Mouse (Mus musculus): ENCODE measurements around the gene Slco2a1. TPM values are rescaled to one million over a fixed set of nuclear protein-coding genes. Genes with fewer than 3 reads are reported as not detected.

Slco2a1 gene
- polyA plus RNA-seq, 1 experiment from 2014 or later = 11.3 TPM

GRCm38 (mm10) chr9:102990306-102991133, 2.0 kb downstream of the Slco2a1 start:
- no peaks in the 10 kb centered on the region for H3K9me3 ChIP-seq
- 48% methylated on average over 6 of the region's 6 CpGs for WGBS
- no peaks in the 10 kb centered on the region for H3K27me3 ChIP-seq (replicated peaks)
- H3K4me1 ChIP-seq (replicated peaks) = no peaks in the 10 kb centered on the region
- H3K36me3 ChIP-seq = no peaks in the 10 kb centered on the region
- no peak overlapping the region for H3K4me3 ChIP-seq (replicated peaks)
- no peak overlapping the region for H3K4me2 ChIP-seq (replicated peaks)
- ATAC-seq = no peak
- no peak overlapping the region for H3K27ac ChIP-seq
- H3K9ac ChIP-seq = no peak overlapping the region

- 83% methylated on average over 4 of the region's 4 CpGs for WGBS
- H3K27me3 ChIP-seq (replicated peaks) = no peaks in the 10 kb centered on the region
- no peak overlapping the region for H3K4me3 ChIP-seq (replicated peaks)
- no peak for ATAC-seq
- no peak overlapping the region for H3K27ac ChIP-seq
- no peak overlapping the region for H3K4me2 ChIP-seq (replicated peaks)
- no peaks in the 10 kb centered on the region for H3K4me1 ChIP-seq (replicated peaks)
- H3K9me3 ChIP-seq = no peaks in the 10 kb centered on the region
- no peaks in the 10 kb centered on the region for H3K36me3 ChIP-seq
- no peak overlapping the region for H3K9ac ChIP-seq
Measured at GRCm38 (mm10) chr9:102991134-102991406, 2.6 kb downstream of the Slco2a1 start.

- Histone ChIP-seq H3K4me2 (replicated peaks) (no peak overlapping the region), H3K4me3 (replicated peaks) (no peak overlapping the region), H3K27me3 (replicated peaks) (no peaks in the 10 kb centered on the region), H3K27ac (no peak overlapping the region), H3K4me1 (replicated peaks) (no peaks in the 10 kb centered on the region), H3K9me3 (no peaks in the 10 kb centered on the region), H3K9ac (no peak overlapping the region), H3K36me3 (no peaks in the 10 kb centered on the region)
- WGBS = 53% methylated on average over 6 of the region's 6 CpGs
- no peak for ATAC-seq
Measured at GRCm38 (mm10) chr9:102992877-102993276, 4.4 kb downstream of the Slco2a1 start.

GRCm38 (mm10) chr9:102993764-102994163, 5.3 kb downstream of the Slco2a1 start:
- 68% methylated on average over 5 of the region's 5 CpGs for WGBS
- no peak overlapping the region for H3K4me2 ChIP-seq (replicated peaks)
- ATAC-seq = no peak
- no peak overlapping the region for H3K9ac ChIP-seq
- no peak overlapping the region for H3K4me3 ChIP-seq (replicated peaks)
- no peaks in the 10 kb centered on the region for H3K9me3 ChIP-seq
- H3K4me1 ChIP-seq (replicated peaks) = no peaks in the 10 kb centered on the region
- no peaks in the 10 kb centered on the region for H3K27me3 ChIP-seq (replicated peaks)
- H3K36me3 ChIP-seq = no peaks in the 10 kb centered on the region
- H3K27ac ChIP-seq = no peak overlapping the region

GRCm38 (mm10) chr9:102995800-102996635, 7.5 kb downstream of the Slco2a1 start:
- no peak overlapping the region for H3K27ac ChIP-seq
- H3K4me3 ChIP-seq (replicated peaks) = no peak overlapping the region
- peaks cover 4% of the 10 kb centered on the region; the same call in 1 of the 2 replicates for H3K4me1 ChIP-seq (replicated peaks)
- no peaks in the 10 kb centered on the region for H3K27me3 ChIP-seq (replicated peaks)
- WGBS = 59% methylated on average over 12 of the region's 12 CpGs
- ATAC-seq = peak; percentile 64
- no peak overlapping the region for H3K9ac ChIP-seq
- H3K36me3 ChIP-seq = no peaks in the 10 kb centered on the region
- no peak overlapping the region for H3K4me2 ChIP-seq (replicated peaks)
- H3K9me3 ChIP-seq = no peaks in the 10 kb centered on the region

GRCm38 (mm10) chr9:103000384-103000783, 11.9 kb downstream of the Slco2a1 start:
- no peak for ATAC-seq
- H3K4me2 ChIP-seq (replicated peaks) = no peak overlapping the region
- 85% methylated on average over 7 of the region's 7 CpGs for WGBS

GRCm38 (mm10) chr9:103004343-103004742, 15.8 kb downstream of the Slco2a1 start:
- no peak overlapping the region for H3K4me2 ChIP-seq (replicated peaks)
- no peaks in the 10 kb centered on the region for H3K9me3 ChIP-seq
- 65% methylated on average over 6 of the region's 6 CpGs for WGBS
- H3K9ac ChIP-seq = no peak overlapping the region
- H3K27ac ChIP-seq = 0 out of 2 replicates have a peak overlapping the region, but pooled peaks have one; percentile 9
- H3K4me3 ChIP-seq (replicated peaks) = no peak overlapping the region
- peaks cover 15% of the 10 kb centered on the region; the same call in 1 of the 2 replicates for H3K4me1 ChIP-seq (replicated peaks)
- ATAC-seq = no peak
- H3K27me3 ChIP-seq (replicated peaks) = no peaks in the 10 kb centered on the region
- no peaks in the 10 kb centered on the region for H3K36me3 ChIP-seq

More at GRCm38 (mm10) chr9:103000384-103000783, 11.9 kb downstream of the Slco2a1 start:
- H3K27ac ChIP-seq = no peak overlapping the region
- peaks cover 6% of the 10 kb centered on the region; the same call in 1 of the 2 replicates for H3K4me1 ChIP-seq (replicated peaks)
- H3K9me3 ChIP-seq = no peaks in the 10 kb centered on the region
- no peak overlapping the region for H3K9ac ChIP-seq
- H3K36me3 ChIP-seq = no peaks in the 10 kb centered on the region
- no peaks in the 10 kb centered on the region for H3K27me3 ChIP-seq (replicated peaks)
- no peak overlapping the region for H3K4me3 ChIP-seq (replicated peaks)

GRCm38 (mm10) chr9:103007699-103008078, 19.2 kb downstream of the Slco2a1 start:
- H3K9ac ChIP-seq = peak overlapping the region; percentile 69
- H3K4me3 ChIP-seq (replicated peaks) = peak overlapping the region; percentile 49
- no peaks in the 10 kb centered on the region for H3K36me3 ChIP-seq
- peak overlapping the region; percentile 81 for H3K27ac ChIP-seq
- H3K4me1 ChIP-seq (replicated peaks) = 0 out of 2 replicates have a peak, but pooled peaks cover 12% of the 10 kb centered on the region
- no peaks in the 10 kb centered on the region for H3K9me3 ChIP-seq
- peak overlapping the region; percentile 92 for H3K4me2 ChIP-seq (replicated peaks)
- WGBS = 1% methylated on average over 15 of the region's 15 CpGs
- ATAC-seq = peak; percentile 92
- no peaks in the 10 kb centered on the region for H3K27me3 ChIP-seq (replicated peaks)

GRCm38 (mm10) chr9:103008079-103008855, 19.8 kb downstream of the Slco2a1 start:
- peak overlapping the region; percentile 81 for H3K27ac ChIP-seq
- peak overlapping the region; percentile 92 for H3K4me2 ChIP-seq (replicated peaks)
- H3K4me3 ChIP-seq (replicated peaks) = peak overlapping the region; percentile 49
- no peaks in the 10 kb centered on the region for H3K27me3 ChIP-seq (replicated peaks)
- peak; percentile 76 for ATAC-seq
- peak overlapping the region; percentile 69 for H3K9ac ChIP-seq
- under 1% methylated on average over 48 of the region's 50 CpGs for WGBS
- H3K36me3 ChIP-seq = no peaks in the 10 kb centered on the region
- H3K4me1 ChIP-seq (replicated peaks) = 0 out of 2 replicates have a peak, but pooled peaks cover 12% of the 10 kb centered on the region
- H3K9me3 ChIP-seq = no peaks in the 10 kb centered on the region

- WGBS = 72% methylated on average over 3 of the region's 3 CpGs
Measured at GRCm38 (mm10) chr9:103010161-103010560, 21.6 kb downstream of the Slco2a1 start.

GRCm38 (mm10) chr9:103013366-103013765, 24.9 kb downstream of the Slco2a1 start:
- Histone ChIP-seq H3K4me3 (replicated peaks) (no peak overlapping the region), H3K36me3 (no peaks in the 10 kb centered on the region), H3K27ac (no peak overlapping the region), H3K9me3 (no peaks in the 10 kb centered on the region), H3K27me3 (replicated peaks) (no peaks in the 10 kb centered on the region), H3K4me2 (replicated peaks) (no peak overlapping the region), H3K9ac (no peak overlapping the region), H3K4me1 (replicated peaks) (0 out of 2 replicates have a peak, but pooled peaks cover 3% of the 10 kb centered on the region)
- ATAC-seq = peak; percentile 41; the same call in 1 of the 2 replicates
- WGBS = 11% methylated on average over 5 of the region's 5 CpGs

More at GRCm38 (mm10) chr9:103010161-103010560, 21.6 kb downstream of the Slco2a1 start:
- H3K36me3 ChIP-seq = no peaks in the 10 kb centered on the region
- 0 out of 2 replicates have a peak, but pooled peaks cover 12% of the 10 kb centered on the region for H3K4me1 ChIP-seq (replicated peaks)
- ATAC-seq = no peak
- no peak overlapping the region for H3K4me3 ChIP-seq (replicated peaks)
- no peaks in the 10 kb centered on the region for H3K27me3 ChIP-seq (replicated peaks)
- H3K4me2 ChIP-seq (replicated peaks) = no peak overlapping the region
- no peaks in the 10 kb centered on the region for H3K9me3 ChIP-seq
- no peak overlapping the region for H3K27ac ChIP-seq
- H3K9ac ChIP-seq = no peak overlapping the region

GRCm38 (mm10) chr9:103014686-103015085, 26.2 kb downstream of the Slco2a1 start:
- no peaks in the 10 kb centered on the region for H3K36me3 ChIP-seq
- no peak overlapping the region for H3K27ac ChIP-seq
- no peaks in the 10 kb centered on the region for H3K27me3 ChIP-seq (replicated peaks)
- H3K9me3 ChIP-seq = no peaks in the 10 kb centered on the region
- H3K4me1 ChIP-seq (replicated peaks) = no peaks in the 10 kb centered on the region
- no peak overlapping the region for H3K4me3 ChIP-seq (replicated peaks)
- H3K4me2 ChIP-seq (replicated peaks) = no peak overlapping the region
- 81% methylated on average over 12 of the region's 12 CpGs for WGBS
- no peak overlapping the region for H3K9ac ChIP-seq
- no peak for ATAC-seq
